Mouse (Mus musculus): Measurements from ENCODE around the gene Itpk1. TPM values are rescaled to one million over a fixed set of nuclear protein-coding genes. Genes with fewer than 3 reads are reported as not detected.

Itpk1 gene
- total RNA-seq (2021), result 10 to 100 TPM; 66.6 to 76.8 TPM
- long read RNA-seq, experiment 1, transcript Itpk1-201 (10 exons, 2,918 nt), result major isoform, 31 of 40 reads
- long read RNA-seq, experiment 1, partial matches to known transcripts, result 0 of 40 reads
- long read RNA-seq, experiment 1, other reads (novel, unspliced or antisense), result 9 of 40 reads
- long read RNA-seq, experiment 2, transcript Itpk1-201 (10 exons, 2,918 nt), result major isoform, 39 of 68 reads
- long read RNA-seq, experiment 2, partial matches to known transcripts, result 0 of 68 reads
- long read RNA-seq, experiment 2, other reads (novel, unspliced or antisense), result 29 of 68 reads

- H3K4me3 ChIP-seq, result peak within 1 kb of the TSS; percentile 95
- TF ChIP-seq CTCF (conservative IDR thresholded peaks at IDR 0.05), result no peak
- peak in 1 of 2 experiments; percentile 63 for DNase-seq (ENCODE audit: low spot score in 2 of 2)
- H3K27ac ChIP-seq, result peak within 1 kb of the TSS; percentile 95
Observed at GRCm38 (mm10) chr12:102704457-102705198, at the start of gene Itpk1. Gene Itpk1, minus strand, starts transcription at chr12:102704930.

- no peak overlapping the region for H3K27ac ChIP-seq
- TF ChIP-seq CTCF (conservative IDR thresholded peaks at IDR 0.05), result no peak
- no peak for DNase-seq (ENCODE audit: low spot score in 2 of 2)
- H3K4me3 ChIP-seq, result no peak overlapping the region
Observed at GRCm38 (mm10) chr12:102748256-102748655, 43.5 kb upstream of the Itpk1 start.

DNA sequence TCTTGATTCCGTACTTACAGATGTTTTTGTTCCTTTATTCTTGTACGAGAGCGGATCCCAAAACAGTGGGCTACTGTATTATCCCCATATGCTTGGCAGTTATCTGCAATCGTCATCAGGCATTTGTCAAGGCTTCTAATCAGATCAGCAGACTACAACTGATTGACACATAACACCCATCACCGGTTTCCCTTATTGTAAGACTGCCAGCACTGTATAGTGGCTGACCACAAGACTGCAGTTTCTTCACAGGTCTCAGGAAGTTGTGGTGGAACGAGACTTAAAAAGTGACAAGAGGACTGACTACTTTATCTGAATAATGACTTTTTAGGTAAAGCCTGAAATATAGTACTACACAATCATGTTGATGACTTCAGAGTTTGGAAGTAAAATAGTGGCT is 40.1 kb upstream of the Itpk1 start:
- no peak for TF ChIP-seq CTCF (conservative IDR thresholded peaks at IDR 0.05)
- peak overlapping the region; percentile 69; the same call in 1 of the 2 replicates for H3K4me3 ChIP-seq
- no peak overlapping the region for H3K27ac ChIP-seq
- DNase-seq (ENCODE audit: low spot score in 2 of 2), result no peak

DNA sequence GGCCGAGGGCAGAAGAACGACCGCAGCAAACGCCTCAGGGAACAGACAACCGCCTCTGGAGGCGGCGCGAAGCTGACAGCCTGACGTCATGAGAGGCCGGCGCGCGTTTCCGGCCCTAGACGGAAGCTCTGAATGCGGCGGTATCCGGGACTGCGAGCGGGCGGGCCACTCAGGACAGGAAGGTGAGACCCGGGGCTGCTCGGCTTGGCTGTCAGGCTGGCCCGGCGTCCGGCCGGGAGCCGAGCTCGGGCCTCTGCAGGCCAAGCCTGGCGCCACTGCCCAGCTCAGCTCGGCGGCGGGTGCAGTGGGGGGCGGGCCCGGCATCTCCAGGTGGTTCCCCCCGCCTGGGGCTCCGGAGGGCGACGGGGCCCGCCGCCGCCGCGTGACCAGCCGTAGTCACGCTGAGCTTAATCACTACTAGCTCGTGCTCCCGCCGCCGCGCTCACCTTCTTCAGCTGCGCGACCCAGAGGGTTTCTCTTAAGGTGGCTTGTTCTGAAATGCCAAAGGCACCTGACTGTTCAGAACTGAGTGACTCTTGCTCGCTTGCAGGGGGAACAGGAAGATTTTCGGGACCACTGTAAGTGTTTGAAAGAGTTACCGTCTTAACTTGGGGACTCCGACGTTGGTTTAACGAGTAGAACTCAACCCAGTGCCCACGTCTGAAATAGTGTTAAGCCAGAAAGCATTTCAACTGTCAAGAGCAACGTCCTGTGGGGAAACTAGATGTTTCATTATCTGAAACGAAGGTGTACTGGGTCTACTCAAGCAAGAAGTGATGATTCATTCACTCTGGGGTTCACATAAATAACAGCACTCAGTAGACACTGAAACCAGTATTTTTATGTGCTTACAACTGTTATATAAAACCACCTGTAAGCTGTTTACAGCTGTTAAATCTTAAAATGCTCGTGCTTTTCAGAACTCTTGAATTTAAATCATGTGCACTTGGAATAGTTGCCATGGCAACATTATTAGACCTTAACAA is 39.2 kb upstream of the Itpk1 start, which contains the start of the genes Moap1 and Tmem251:
TSS of gene Moap1 (minus strand) at position 73 of the 986 bp plus-strand sequence.
TSS of gene Tmem251 (plus strand) at position 174 of the 986 bp plus-strand sequence.
- TF ChIP-seq CTCF (conservative IDR thresholded peaks at IDR 0.05), result peak; percentile 54
- DNase-seq (ENCODE audit: low spot score in 2 of 2), result peak; percentile 88 to 89
- peak within 1 kb of the TSS; percentile 69 for H3K4me3 ChIP-seq
- H3K27ac ChIP-seq, result peak within 1 kb of the TSS; percentile 94

DNA sequence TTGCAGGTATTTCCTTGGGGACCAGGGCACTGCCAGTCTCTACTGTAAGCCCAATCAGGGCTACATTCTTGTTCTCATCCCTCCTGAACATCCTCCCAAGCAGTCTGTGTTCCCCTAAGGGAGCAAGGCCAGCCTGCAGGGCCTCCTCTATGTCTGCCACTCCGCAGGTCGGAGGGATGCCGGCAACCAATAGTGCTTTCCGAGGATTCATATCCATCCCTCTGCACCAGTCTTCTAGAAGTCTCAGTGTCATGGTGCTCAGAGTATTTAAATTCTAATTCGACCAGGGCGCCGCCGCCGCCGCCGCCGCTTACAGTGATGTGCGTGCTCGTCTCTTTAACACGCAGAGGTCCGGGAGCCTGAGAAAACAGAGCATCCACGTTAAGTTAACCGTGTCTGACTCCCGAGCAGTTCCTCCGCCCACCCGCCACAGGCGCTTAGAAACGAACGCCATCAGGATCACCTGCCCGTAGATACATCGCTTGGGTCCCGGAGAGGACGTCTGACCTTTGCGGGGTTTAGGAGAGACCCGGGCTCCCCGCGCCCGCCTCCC is 38.4 kb upstream of the Itpk1 start:
- no peak for DNase-seq (ENCODE audit: low spot score in 2 of 2)
- TF ChIP-seq CTCF (conservative IDR thresholded peaks at IDR 0.05), result no peak
- Histone ChIP-seq H3K4me3 (peak overlapping the region; percentile 69), H3K27ac (peak overlapping the region; percentile 94)

DNA sequence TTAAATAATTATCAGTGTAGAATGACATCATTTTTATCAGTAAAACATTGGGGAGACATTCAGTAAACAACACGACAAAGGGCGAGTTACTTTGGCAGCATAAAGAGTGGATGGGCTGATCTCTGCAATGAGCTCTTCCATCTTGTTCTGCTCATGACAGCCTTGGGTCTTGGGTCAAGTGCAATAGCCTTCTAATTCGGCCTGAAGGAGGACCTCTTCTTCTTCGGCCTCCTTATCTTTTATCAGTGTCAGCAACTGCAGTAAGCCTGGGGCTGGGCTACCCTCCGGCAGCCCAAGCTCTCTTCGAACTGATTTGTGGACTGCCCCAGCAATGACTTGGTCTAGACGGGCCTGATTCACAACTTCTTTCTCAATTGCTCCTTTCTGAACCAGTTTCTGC is 37.3 kb upstream of the Itpk1 start:
- peak overlapping the region; percentile 94 for H3K27ac ChIP-seq
- no peak for DNase-seq (ENCODE audit: low spot score in 2 of 2)
- no peak for TF ChIP-seq CTCF (conservative IDR thresholded peaks at IDR 0.05)
- H3K4me3 ChIP-seq, result peak overlapping the region; percentile 69

GRCm38 (mm10) chr12:102740285-102740684 is 35.6 kb upstream of the Itpk1 start:
- DNase-seq (ENCODE audit: low spot score in 2 of 2), result no peak
- H3K4me3 ChIP-seq, result no peak overlapping the region
- TF ChIP-seq CTCF (conservative IDR thresholded peaks at IDR 0.05), result peak; percentile 79
- no peak overlapping the region for H3K27ac ChIP-seq

- Histone ChIP-seq H3K27ac (no peak overlapping the region), H3K4me3 (no peak overlapping the region)
- no peak for DNase-seq (ENCODE audit: low spot score in 2 of 2)
- no peak for TF ChIP-seq CTCF (conservative IDR thresholded peaks at IDR 0.05)
Observed at GRCm38 (mm10) chr12:102739096-102739495, 34.4 kb upstream of the Itpk1 start.

- no peak for DNase-seq (ENCODE audit: low spot score in 2 of 2)
- TF ChIP-seq CTCF (conservative IDR thresholded peaks at IDR 0.05), result peak; percentile 71
- H3K4me3 ChIP-seq, result no peak overlapping the region
- H3K27ac ChIP-seq, result no peak overlapping the region
Observed at GRCm38 (mm10) chr12:102733381-102733780, 28.7 kb upstream of the Itpk1 start.

DNA sequence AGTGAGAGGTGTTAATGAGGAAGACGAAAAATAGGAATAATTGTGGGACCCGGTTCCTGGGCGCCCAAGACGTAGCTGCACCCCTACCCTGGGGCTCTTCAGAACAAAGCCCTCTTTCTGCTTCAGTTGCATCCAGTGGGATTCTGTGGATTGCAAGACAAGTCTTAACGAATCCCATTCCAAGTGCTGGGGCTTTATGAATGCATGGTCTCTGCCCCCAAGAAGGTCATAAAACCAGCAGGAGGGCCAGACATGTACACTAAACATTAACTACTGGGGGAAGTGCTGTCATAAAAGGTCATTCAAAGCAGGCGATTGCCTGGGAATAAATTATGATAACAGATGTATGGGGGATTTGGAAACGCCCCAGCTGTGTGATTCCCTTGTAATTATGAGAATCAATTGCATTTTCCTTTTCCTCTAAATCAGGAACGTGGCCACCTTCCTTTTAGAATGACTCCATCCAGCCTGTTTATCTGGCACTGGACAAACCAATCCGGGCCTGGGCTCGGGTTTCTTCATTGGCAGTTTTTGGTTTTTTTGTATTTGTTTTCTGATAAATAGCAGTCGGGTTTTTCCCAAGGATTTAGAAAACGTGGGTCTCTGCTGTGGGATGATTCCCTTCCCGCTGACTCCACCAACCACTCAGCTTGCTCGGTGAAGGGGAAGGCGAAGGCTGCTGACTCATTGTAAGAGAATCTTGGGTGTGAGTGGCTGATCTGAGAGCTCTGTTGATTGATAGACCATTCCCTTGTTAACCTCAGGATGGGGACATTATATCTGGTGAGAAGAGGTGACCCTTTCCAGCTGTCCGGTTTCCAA is 26.3 kb upstream of the Itpk1 start:
- DNase-seq (ENCODE audit: low spot score in 2 of 2), result no peak
- no peak for TF ChIP-seq CTCF (conservative IDR thresholded peaks at IDR 0.05)
- Histone ChIP-seq H3K4me3 (peak overlapping the region; percentile 2; the same call in 1 of the 2 replicates), H3K27ac (peak overlapping the region; percentile 83)
